Mouse (Mus musculus): ENCODE results near the gene Set.

DNA sequence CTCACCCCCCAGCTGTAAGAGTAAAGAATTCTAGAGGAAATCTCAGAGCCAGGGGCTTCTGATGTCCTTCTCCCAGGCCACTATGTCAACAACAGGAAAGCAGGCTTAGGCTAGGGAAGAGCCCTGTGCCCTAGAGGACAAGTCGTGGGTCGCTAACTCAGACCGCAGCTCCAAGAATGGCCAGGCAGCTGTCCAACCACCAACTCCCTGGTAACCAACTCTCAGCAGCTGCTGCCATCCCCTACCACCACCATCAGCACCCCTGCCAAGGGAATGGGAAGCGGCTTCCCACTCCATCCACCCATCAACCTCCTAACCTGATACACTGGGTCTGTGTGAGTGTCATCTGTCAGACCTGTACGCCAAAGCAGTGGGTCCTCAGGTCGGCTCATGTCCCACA is 24.2 kb upstream of the Set start:
- TF ChIP-seq CTCF (IDR thresholded peaks at IDR 0.05; ENCODE audit: low read depth, low read length) (no peak), TAL1 (conservative IDR thresholded peaks at IDR 0.05; ENCODE audit: low read depth, low read length) (no peak), POLR2AphosphoS5 (IDR thresholded peaks at IDR 0.05; ENCODE audit: insufficient replicate concordance, low read depth, low read length) (no peak), GATA1 (IDR thresholded peaks at IDR 0.05; ENCODE audit: borderline replicate concordance, low read length) (no peak)
